Mouse (Mus musculus) T-helper 1 cell (primary cell): ENCODE measurements around the gene Fam136a.

Experiments
- in situ Hi-C: fragments of 300-600 bp; cut with MboI, MseI; formaldehyde crosslinking; loops from one replicate; pipeline ENCODE4 v1.15.1; 2025; ENCODE audit warnings: high pct_unique_total_duplicates

Gene Fam136a

GRCm38 (mm10) chr6:86365371-86366124, at the start of gene Fam136a:
Gene Fam136a (plus strand): TSS chr6:86365646.
- in situ Hi-C loops = loop anchor here (5.0 kb wide), 1 partner anchor 438 kb away; no protein-coding TSS in a partner anchor

- in situ Hi-C loops = no loop called here
Measured at GRCm38 (mm10) chr6:86317066-86317465, 48.4 kb upstream of the Fam136a start.

- in situ Hi-C loops = no loop called here
Measured at GRCm38 (mm10) chr6:86318855-86319254, 46.6 kb upstream of the Fam136a start.

- in situ Hi-C loops = loop anchor here (5.0 kb wide), 1 partner anchor 50 kb away; no protein-coding TSS in a partner anchor
Measured at GRCm38 (mm10) chr6:86322031-86322563, 43.3 kb upstream of the Fam136a start.

DNA sequence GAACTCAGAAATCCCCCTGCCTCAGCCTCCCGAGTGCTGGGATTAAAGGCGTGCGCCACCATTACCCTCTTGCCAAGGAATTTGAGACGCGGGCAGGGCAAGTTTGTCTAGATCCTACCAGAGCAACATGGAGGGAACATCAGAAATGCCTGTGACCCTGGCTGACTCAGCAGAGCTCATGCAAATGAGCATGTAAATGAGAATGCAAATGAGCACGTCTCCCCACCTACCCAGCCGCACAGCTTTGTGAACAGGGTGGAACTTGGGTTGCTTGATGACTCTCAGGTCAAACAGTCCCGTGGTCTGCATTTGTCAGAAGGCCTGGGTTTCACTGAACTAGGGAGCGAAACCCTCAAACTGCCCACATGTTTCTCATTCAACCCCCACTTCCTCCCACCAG, 42.5 kb upstream of the Fam136a start:
- in situ Hi-C loops = loop anchor here (5.0 kb wide), 1 partner anchor 51 kb away; no protein-coding TSS in a partner anchor

GRCm38 (mm10) chr6:86324400-86324799, 41.0 kb upstream of the Fam136a start:
- in situ Hi-C loops = loop anchor here (5.0 kb wide), 1 partner anchor 52 kb away; no protein-coding TSS in a partner anchor

DNA sequence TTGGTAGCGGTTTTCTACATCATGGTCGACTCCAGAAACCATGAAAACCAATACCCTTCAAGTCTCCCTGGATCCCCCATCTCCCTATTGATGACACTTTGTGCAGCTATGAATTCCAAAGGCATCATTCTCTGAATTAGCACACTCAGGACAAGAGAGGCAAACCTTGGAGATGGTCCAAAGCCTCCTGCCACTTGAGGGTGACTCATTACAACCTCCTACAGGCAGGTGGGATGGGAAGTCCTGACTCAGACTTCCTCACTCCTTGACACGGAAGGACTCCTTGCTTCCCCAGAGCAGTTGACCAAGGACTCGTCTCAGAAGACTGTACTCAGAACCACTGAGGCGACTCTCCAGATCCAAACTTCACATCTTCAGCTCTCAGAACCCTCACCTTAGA, 39.8 kb upstream of the Fam136a start:
- in situ Hi-C loops = loop anchor here (25.0 kb wide), 1 partner anchor 213 kb away; no protein-coding TSS in a partner anchor

- in situ Hi-C loops = loop anchor here (25.0 kb wide), 1 partner anchor 215 kb away; no protein-coding TSS in a partner anchor
Measured at GRCm38 (mm10) chr6:86326866-86327265, 38.6 kb upstream of the Fam136a start.

- in situ Hi-C loops = loop anchor here (25.0 kb wide), 1 partner anchor 216 kb away; no protein-coding TSS in a partner anchor
Measured at GRCm38 (mm10) chr6:86328369-86328768, 37.1 kb upstream of the Fam136a start.

GRCm38 (mm10) chr6:86329943-86330342, 35.5 kb upstream of the Fam136a start:
- in situ Hi-C loops = loop anchor here (25.0 kb wide), 1 partner anchor 218 kb away; no protein-coding TSS in a partner anchor

DNA sequence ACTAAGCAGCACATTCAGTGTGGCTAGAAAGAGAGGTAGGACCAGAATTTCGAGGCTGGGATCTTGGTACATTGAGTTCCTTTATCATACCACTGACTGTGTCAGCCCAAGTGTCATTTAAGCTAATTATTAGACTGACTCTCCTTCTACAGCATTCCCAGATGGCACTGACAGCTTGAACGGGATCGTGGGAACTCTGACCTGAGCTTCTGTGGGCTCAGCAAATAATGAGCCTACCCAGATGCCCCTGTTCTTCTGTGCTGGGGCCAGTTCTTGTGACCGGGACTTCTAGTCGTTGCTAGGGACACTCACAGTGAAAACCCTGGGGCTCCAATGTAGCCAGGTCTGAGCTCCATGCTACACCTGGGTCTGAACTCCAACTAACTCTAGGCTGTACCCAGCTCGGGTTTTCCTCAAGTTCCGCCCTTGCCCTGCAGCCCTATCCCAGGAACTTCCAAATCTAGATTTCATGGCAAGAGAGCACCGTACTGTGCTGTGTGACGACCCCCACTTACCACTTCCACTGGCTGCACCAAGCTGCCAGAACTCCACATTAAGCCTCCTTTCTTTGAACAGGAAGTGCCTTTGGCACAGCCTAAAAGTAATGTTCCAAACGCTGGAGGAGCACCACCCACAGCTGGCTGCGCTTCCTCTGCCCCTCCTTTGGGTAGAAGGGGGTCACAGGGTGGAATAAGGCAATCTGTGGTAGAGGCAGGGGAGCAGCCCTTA, 30.2 kb upstream of the Fam136a start:
- in situ Hi-C loops = loop anchor here (25.0 kb wide), 1 partner anchor 223 kb away; no protein-coding TSS in a partner anchor

- in situ Hi-C loops = loop anchor here (25.0 kb wide), 1 partner anchor 224 kb away; no protein-coding TSS in a partner anchor
Measured at GRCm38 (mm10) chr6:86335860-86336259, 29.6 kb upstream of the Fam136a start.

- in situ Hi-C loops = loop anchor here (25.0 kb wide), 1 partner anchor 224 kb away; no protein-coding TSS in a partner anchor
Measured at GRCm38 (mm10) chr6:86336340-86336739, 29.1 kb upstream of the Fam136a start.

DNA sequence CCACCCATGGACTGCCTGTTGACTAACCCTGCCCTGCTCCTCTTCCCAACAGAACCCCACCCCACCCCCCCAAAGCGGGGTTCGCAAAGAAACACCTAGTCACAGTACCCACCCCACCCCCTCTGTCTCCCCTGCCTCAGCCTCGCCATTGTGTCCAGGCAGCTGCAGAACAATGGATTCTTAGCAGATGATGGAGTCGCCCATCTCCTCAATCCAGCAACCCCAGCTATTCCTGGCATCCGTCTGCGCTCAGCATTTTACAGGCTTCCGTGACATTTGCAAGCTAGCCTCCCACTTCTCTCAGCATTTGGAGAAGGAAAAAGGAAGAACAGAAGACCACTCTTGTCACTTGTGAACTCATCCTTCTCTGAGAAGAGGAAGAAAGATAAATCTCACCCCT, 21.8 kb upstream of the Fam136a start:
- in situ Hi-C loops = loop anchor here (25.0 kb wide), 1 partner anchor 231 kb away; no protein-coding TSS in a partner anchor

GRCm38 (mm10) chr6:86346063-86346462, 19.4 kb upstream of the Fam136a start:
- in situ Hi-C loops = loop anchor here (25.0 kb wide), 1 partner anchor 234 kb away; no protein-coding TSS in a partner anchor

GRCm38 (mm10) chr6:86349257-86349656, 16.2 kb upstream of the Fam136a start:
- in situ Hi-C loops = loop anchor here (25.0 kb wide), 1 partner anchor 237 kb away; no protein-coding TSS in a partner anchor

- in situ Hi-C loops = loop anchor here (10.0 kb wide), 1 partner anchor 340 kb away; the partner anchor contains the start of gene Figla
Measured at GRCm38 (mm10) chr6:86354948-86355347, 10.5 kb upstream of the Fam136a start.

- in situ Hi-C loops = loop anchor here (10.0 kb wide), 1 partner anchor 342 kb away; the partner anchor contains the start of gene Figla
Measured at GRCm38 (mm10) chr6:86356956-86357355, 8.5 kb upstream of the Fam136a start.

DNA sequence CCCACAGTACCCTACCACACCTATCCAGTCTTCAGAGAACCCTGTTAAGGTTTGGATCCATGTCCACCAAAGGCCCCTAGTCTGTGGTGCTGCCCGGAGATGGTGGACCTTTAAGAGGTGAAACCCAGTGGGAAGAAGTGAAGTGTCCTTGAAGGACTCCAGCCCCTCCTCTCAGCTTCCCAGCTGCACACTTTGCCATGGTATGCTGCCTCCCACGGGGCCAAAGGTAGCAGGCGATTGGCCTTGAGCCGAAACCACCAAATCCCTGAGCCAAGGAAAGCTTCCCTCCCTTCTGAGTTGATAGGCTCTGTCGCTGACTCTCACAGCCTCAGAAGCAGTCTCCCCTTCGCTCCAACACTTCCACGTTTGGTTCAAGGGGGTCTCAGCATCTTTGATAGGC, 4.8 kb upstream of the Fam136a start:
- in situ Hi-C loops = no loop called here

- in situ Hi-C loops = no loop called here
Measured at GRCm38 (mm10) chr6:86361373-86361772, 4.1 kb upstream of the Fam136a start.

GRCm38 (mm10) chr6:86364442-86365141, 854 bp upstream of the Fam136a start:
- in situ Hi-C loops = loop anchor here (5.0 kb wide), 1 partner anchor 437 kb away; no protein-coding TSS in a partner anchor
